Mouse (Mus musculus) frontal cortex, postnatal 36 days (tissue): ENCODE results near the gene Hes3.
A peak's percentile ranks its signal among the peaks of the same experiment; 100 is the strongest.

Source experiments
- DNase-seq, 2 experiments: peaks; one replicate each; pipeline ENCODE4 v3.0.0; 2022; ENCODE audit warnings: low spot score in 2 of 2

The Hes3 gene

GRCm38 (mm10) chr4:152260451-152260850 is 31.0 kb downstream of the Hes3 start:
- no peak for DNase-seq

DNA sequence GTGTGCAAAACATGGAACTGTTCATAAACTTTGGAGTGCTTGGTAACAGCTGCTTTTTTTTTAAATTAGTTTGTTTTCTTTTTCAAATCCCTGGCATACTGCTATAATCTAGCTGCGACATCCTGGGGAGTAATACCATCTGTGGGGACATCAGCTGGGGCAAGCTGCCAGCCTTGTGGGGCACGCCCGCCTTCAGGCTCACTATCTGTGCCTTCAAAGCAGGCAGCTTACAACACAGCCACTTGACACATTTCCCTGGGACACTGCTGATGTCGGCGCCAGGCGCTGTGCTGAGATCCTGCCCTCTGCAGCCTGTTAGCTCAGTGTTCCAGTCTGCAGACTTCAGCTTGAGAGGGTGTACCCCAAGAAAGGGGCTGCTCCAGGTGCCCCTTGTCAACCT is 34.4 kb downstream of the Hes3 start:
- DNase-seq = peak; percentile 73 to 81

DNA sequence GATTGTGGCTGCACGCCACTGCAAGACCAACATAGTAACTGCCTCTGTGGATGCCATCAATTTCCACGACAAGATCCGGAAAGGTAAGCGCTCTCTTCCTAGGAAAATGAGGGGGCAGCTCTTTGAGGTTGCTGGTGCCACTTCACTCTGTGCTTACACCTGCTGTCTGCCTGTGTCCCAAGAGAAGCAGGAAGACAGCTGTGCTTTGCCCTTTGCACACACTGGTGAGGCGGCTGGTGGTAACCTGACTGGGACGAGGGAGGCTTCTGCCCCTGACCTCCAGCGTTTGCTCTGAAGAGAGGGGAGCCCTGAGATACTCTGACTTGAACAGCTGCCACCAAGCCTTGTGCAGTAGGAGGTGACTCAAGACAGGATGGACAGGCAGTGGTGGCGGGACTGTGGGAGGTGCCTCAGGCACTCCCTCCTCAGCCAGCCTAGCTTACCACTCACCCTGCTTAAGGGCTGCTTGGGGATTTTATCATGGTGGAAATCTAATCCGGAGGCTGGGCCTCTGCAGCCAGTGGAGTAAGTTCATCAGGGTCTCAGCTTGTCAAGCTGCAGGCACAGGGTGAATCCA is 38.2 kb downstream of the Hes3 start:
- no peak for DNase-seq

- no peak for DNase-seq
Observed at GRCm38 (mm10) chr4:152250615-152251014, 40.8 kb downstream of the Hes3 start.

DNA sequence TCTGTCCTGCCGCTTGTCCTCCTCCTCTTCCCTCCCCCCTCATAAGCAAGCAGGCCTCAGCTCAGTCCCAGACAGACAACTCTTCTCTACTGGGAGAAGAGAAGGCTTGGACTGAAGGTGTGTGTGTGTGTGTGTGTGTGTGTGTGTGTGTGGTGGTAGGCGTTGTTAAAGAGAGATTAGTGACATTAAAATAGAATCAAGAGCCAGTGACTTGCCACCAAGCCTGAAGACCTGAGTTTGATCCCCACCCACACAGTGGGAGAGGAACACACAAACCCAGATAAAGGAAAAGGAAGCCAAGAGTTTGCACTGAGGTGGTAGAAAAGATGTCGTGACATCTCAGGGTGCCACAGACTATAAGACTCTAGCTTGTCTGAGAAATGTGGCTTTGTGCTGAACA is 44.3 kb downstream of the Hes3 start:
- no peak for DNase-seq

GRCm38 (mm10) chr4:152246011-152246410 is 45.5 kb downstream of the Hes3 start:
- peak; percentile 73 to 88 for DNase-seq

GRCm38 (mm10) chr4:152244545-152245522 is 46.6 kb downstream of the Hes3 start:
- DNase-seq = no peak

- DNase-seq = no peak
Observed at GRCm38 (mm10) chr4:152243969-152244368, 47.5 kb downstream of the Hes3 start.

DNA sequence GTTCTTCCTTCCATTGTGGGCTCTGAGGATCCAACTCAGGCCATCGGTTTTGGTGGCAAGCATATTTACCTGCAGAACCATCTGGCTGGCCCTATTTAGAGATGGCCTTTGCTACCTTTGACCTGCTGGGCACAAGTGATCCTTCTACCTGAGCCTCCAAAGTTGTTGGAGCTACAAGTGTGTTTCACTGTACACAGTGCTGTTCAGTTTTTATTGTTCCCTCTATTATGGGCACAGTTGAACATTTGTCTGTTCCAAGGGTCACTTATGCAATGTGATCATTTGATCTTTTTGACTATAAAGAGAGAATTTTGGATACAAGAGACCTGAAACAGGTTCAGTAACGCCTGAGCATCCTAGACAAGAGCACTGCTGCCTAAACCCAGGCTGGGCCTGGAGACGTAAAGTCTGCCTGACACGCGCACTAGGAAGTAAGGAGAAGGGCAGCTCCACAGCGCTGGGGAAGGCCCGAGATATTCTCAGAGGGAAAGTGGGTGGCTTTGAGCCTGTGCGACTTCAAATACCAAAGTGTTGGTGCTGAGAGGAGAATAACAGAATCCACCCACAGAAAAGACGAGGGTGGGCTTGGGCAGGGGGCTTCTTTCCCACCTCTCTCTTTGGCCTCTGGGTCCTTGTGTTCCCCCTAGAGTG is 48.1 kb downstream of the Hes3 start:
- DNase-seq = no peak

GRCm38 (mm10) chr4:152239974-152240373 is 51.5 kb downstream of the Hes3 start:
- no peak for DNase-seq
